In genomic region chr10:93485055-93485691, GRCm38 (mm10) we compare ENCODE assay signal across 1 mouse cellular context.
TF ChIP-seq lines count a peak whose summit lies in the region.

No protein-coding gene starts in this region.

TF ChIP-seq in MEL, 35 proteins besides CTCF, POLR2A, EP300 and RAD21:
- TF ChIP-seq JUND (IDR thresholded peaks at IDR 0.05; ENCODE audit: low read depth, low read length) (no peak), SMC3 (IDR thresholded peaks at IDR 0.05; ENCODE audit: low read depth, low read length) (peak; percentile 44; the same call in 1 of the 2 replicates), MXI1 (IDR thresholded peaks at IDR 0.05; ENCODE audit: low read depth, low read length) (no peak), CHD1 (IDR thresholded peaks at IDR 0.05; ENCODE audit: low read depth, low read length) (no peak), ETS1 (IDR thresholded peaks at IDR 0.05; ENCODE audit: low read depth, low read length) (no peak)
TF ChIP-seq in MEL: peak in this region for 1.
